Comparison of ENCODE assay signal across 8 mouse cellular contexts in genomic region chr7:19399496-19400280, GRCm38 (mm10). TPM values are rescaled to one million over a fixed set of nuclear protein-coding genes. Genes with fewer than 3 reads are reported as not detected.
DNase-seq lines count a peak whose midpoint lies in the region; ATAC-seq and TF ChIP-seq lines count a peak whose summit lies in the region.

No protein-coding gene starts in this region.

- H3K27ac ChIP-seq in hindbrain, embryonic 12.5 days, result no peak overlapping the region
- H3K27ac ChIP-seq in limb, embryonic 14.5 days (replicated peaks; ENCODE audit: low read depth, low read length), result no peak overlapping the region
- no peak overlapping the region for H3K27ac ChIP-seq in midbrain, embryonic 13.5 days

- peaks cover 12% of the 10 kb centered on the region for H3K36me3 ChIP-seq in hindbrain, embryonic 12.5 days
- H3K36me3 ChIP-seq in limb, embryonic 14.5 days (ENCODE audit: control insufficient read depth, insufficient read depth, low read length), result peaks cover 12% of the 10 kb centered on the region
- peaks cover 13% of the 10 kb centered on the region for H3K36me3 ChIP-seq in midbrain, embryonic 13.5 days

- H3K9me3 ChIP-seq in hindbrain, embryonic 12.5 days (replicated peaks), result no peaks in the 10 kb centered on the region
- peaks cover 6% of the 10 kb centered on the region for H3K9me3 ChIP-seq in limb, embryonic 14.5 days (ENCODE audit: control insufficient read depth, low read length)
- H3K9me3 ChIP-seq in midbrain, embryonic 13.5 days, result no peaks in the 10 kb centered on the region

- H3K9ac ChIP-seq in hindbrain, embryonic 12.5 days, result peak overlapping the region; percentile 4
- H3K9ac ChIP-seq in limb, embryonic 14.5 days (ENCODE audit: low read depth, low read length, severe bottlenecking), result peak overlapping the region; percentile 45; the same call in 1 of the 2 replicates
- peak overlapping the region; percentile 28; the same call in 1 of the 2 replicates for H3K9ac ChIP-seq in midbrain, embryonic 13.5 days (replicated peaks)

- ATAC-seq in hindbrain, embryonic 12.5 days (ENCODE audit: low FRiP score), result no peak
- 0 out of 2 replicates have a peak, but pooled peaks have one; percentile 18 for ATAC-seq in limb, embryonic 14.5 days (ENCODE audit: low FRiP score, low read depth)
- ATAC-seq in midbrain, embryonic 13.5 days, result peak; percentile 21; the same call in 1 of the 2 replicates

- H3K4me3 ChIP-seq in hindbrain, embryonic 12.5 days, result peak overlapping the region; percentile 16
- H3K4me3 ChIP-seq in limb, embryonic 14.5 days (replicated peaks; ENCODE audit: low read length), result peak overlapping the region; percentile 26
- peak overlapping the region; percentile 26 for H3K4me3 ChIP-seq in midbrain, embryonic 13.5 days (replicated peaks)

- peaks cover 57% of the 10 kb centered on the region for H3K27me3 ChIP-seq in hindbrain, embryonic 12.5 days
- H3K27me3 ChIP-seq in limb, embryonic 14.5 days (ENCODE audit: control insufficient read depth, insufficient read depth, low read length), result peaks cover 25% of the 10 kb centered on the region
- H3K27me3 ChIP-seq in midbrain, embryonic 13.5 days, result peaks cover 55% of the 10 kb centered on the region

- no peak for TF ChIP-seq POLR2A in limb, embryonic 14.5 days (IDR thresholded peaks at IDR 0.05; ENCODE audit: borderline replicate concordance, extremely low read depth, insufficient read depth, insufficient read length)

- H3K4me2 ChIP-seq in hindbrain, embryonic 12.5 days (replicated peaks), result peak overlapping the region; percentile 48
- H3K4me2 ChIP-seq in limb, embryonic 14.5 days (replicated peaks; ENCODE audit: low read depth, low read length, severe bottlenecking), result peak overlapping the region; percentile 52
- peak overlapping the region; percentile 50 for H3K4me2 ChIP-seq in midbrain, embryonic 13.5 days (replicated peaks)

- peak; percentile 64 to 67 for DNase-seq in adrenal gland, adult 18-20 months (ENCODE audit: low spot score in 2 of 2)
- DNase-seq in adrenal gland, adult 8-10 months, result no peak
- DNase-seq in embryo, embryonic 9.5 days (ENCODE audit: extremely low spot score), result peak; percentile 54
- DNase-seq in limb, embryonic 14.5 days (ENCODE audit: low spot score), result no peak
- peak; percentile 84 for DNase-seq in thymus, postnatal 4 days
- no peak for DNase-seq in cerebellum, postnatal 25 days

- peaks cover 19% of the 10 kb centered on the region for H3K4me1 ChIP-seq in hindbrain, embryonic 12.5 days
- no peaks in the 10 kb centered on the region; the same call in 1 of the 2 replicates for H3K4me1 ChIP-seq in limb, embryonic 14.5 days (ENCODE audit: control insufficient read depth, insufficient read depth, low read length)
- H3K4me1 ChIP-seq in midbrain, embryonic 13.5 days (replicated peaks), result peaks cover 19% of the 10 kb centered on the region

- WGBS in hindbrain, embryonic 12.5 days, result 3% methylated on average over 27 of the region's 27 CpGs
- WGBS in limb, embryonic 14.5 days, result 2% methylated on average over 27 of the region's 27 CpGs
- 3% methylated on average over 27 of the region's 27 CpGs for WGBS in midbrain, embryonic 13.5 days

RNA-seq across cellular contexts. Expression of gene Klc3, which starts 4.2 kb away (rescaled TPM):
- total RNA-seq in adrenal gland, adult 18-20 months (2021), result 1 to 10 TPM; 1.3 to 3.7 TPM
- 10 to 100 TPM in 1 of 4 experiments, 1 to 10 TPM in 2, under 1 TPM in 1; 0.61 to 13.6 (median 5.5) TPM for total RNA-seq in adrenal gland, adult 8-10 months (2022)
- polyA plus RNA-seq in hindbrain, embryonic 12.5 days (2016; fragmentation: Nextera tagmentation; extraction: Ambion mirVana), result 3.2 and 4.1 TPM in 2 replicates
- 11.5 and 12.8 TPM in 2 replicates for polyA plus RNA-seq in limb, embryonic 14.5 days (2012; rRNA removed)
- 12.5 and 15.2 TPM in 2 replicates for polyA plus RNA-seq in limb, embryonic 14.5 days (2014; fragmentation: Nextera tagmentation; extraction: Ambion mirVana)
- 1.1 and 1.2 TPM in 2 replicates for polyA plus RNA-seq in midbrain, embryonic 13.5 days (2015; fragmentation: Nextera tagmentation; extraction: Ambion mirVana)

RNA-seq across cellular contexts. Expression of gene Ckm, which starts 4.9 kb away (rescaled TPM):
- total RNA-seq in adrenal gland, adult 18-20 months (2021), result 10 to 100 TPM in 1 of 2 experiments, not detected in 1; 14.7 TPM
- not detected for total RNA-seq in adrenal gland, adult 8-10 months (2022)
- 0.23 and 0.34 TPM in 2 replicates for polyA plus RNA-seq in hindbrain, embryonic 12.5 days (2016; fragmentation: Nextera tagmentation; extraction: Ambion mirVana)
- polyA plus RNA-seq in limb, embryonic 14.5 days (2012; rRNA removed), result 89.9 and 125 TPM in 2 replicates
- polyA plus RNA-seq in limb, embryonic 14.5 days (2014; fragmentation: Nextera tagmentation; extraction: Ambion mirVana), result 35.4 and 91.5 TPM in 2 replicates
- 0.07 TPM in 1 of 2 replicates, not detected in the other for polyA plus RNA-seq in midbrain, embryonic 13.5 days (2015; fragmentation: Nextera tagmentation; extraction: Ambion mirVana)

RNA-seq across cellular contexts. Expression of gene Ercc2, which starts 17.9 kb away (rescaled TPM):
- 10 to 100 TPM; 27.1 to 30.9 TPM for total RNA-seq in adrenal gland, adult 18-20 months (2021)
- total RNA-seq in adrenal gland, adult 8-10 months (2022), result 10 to 100 TPM; 31.0 to 44.8 (median 39.2) TPM
- polyA plus RNA-seq in hindbrain, embryonic 12.5 days (2016; fragmentation: Nextera tagmentation; extraction: Ambion mirVana), result 21.3 and 24.6 TPM in 2 replicates
- 58.1 and 73.8 TPM in 2 replicates for polyA plus RNA-seq in limb, embryonic 14.5 days (2012; rRNA removed)
- polyA plus RNA-seq in limb, embryonic 14.5 days (2014; fragmentation: Nextera tagmentation; extraction: Ambion mirVana), result 11.3 and 12.6 TPM in 2 replicates
- polyA plus RNA-seq in midbrain, embryonic 13.5 days (2015; fragmentation: Nextera tagmentation; extraction: Ambion mirVana), result 27.6 and 28.9 TPM in 2 replicates

RNA-seq across cellular contexts. Expression of gene Ppp1r13l, which starts 40.1 kb away (rescaled TPM):
- total RNA-seq in adrenal gland, adult 18-20 months (2021), result 1 to 10 TPM; 5.9 to 6.7 TPM
- 10 to 100 TPM in 1 of 4 experiments, 1 to 10 TPM in 3; 6.4 to 12.5 (median 8.4) TPM for total RNA-seq in adrenal gland, adult 8-10 months (2022)
- 4.7 and 5.5 TPM in 2 replicates for polyA plus RNA-seq in hindbrain, embryonic 12.5 days (2016; fragmentation: Nextera tagmentation; extraction: Ambion mirVana)
- polyA plus RNA-seq in limb, embryonic 14.5 days (2012; rRNA removed), result 33.8 and 39.3 TPM in 2 replicates
- 15.3 and 16.8 TPM in 2 replicates for polyA plus RNA-seq in limb, embryonic 14.5 days (2014; fragmentation: Nextera tagmentation; extraction: Ambion mirVana)
- 1.2 and 2.3 TPM in 2 replicates for polyA plus RNA-seq in midbrain, embryonic 13.5 days (2015; fragmentation: Nextera tagmentation; extraction: Ambion mirVana)

RNA-seq across cellular contexts. Expression of gene Cd3eap, which starts 40.4 kb away (rescaled TPM):
- 10 to 100 TPM; 13.3 to 13.7 TPM for total RNA-seq in adrenal gland, adult 18-20 months (2021)
- 10 to 100 TPM; 12.9 to 15.2 (median 13.5) TPM for total RNA-seq in adrenal gland, adult 8-10 months (2022)
- polyA plus RNA-seq in hindbrain, embryonic 12.5 days (2016; fragmentation: Nextera tagmentation; extraction: Ambion mirVana), result 17.3 and 20.4 TPM in 2 replicates
- polyA plus RNA-seq in limb, embryonic 14.5 days (2012; rRNA removed), result 13.7 and 19.4 TPM in 2 replicates
- polyA plus RNA-seq in limb, embryonic 14.5 days (2014; fragmentation: Nextera tagmentation; extraction: Ambion mirVana), result 25.2 and 28.7 TPM in 2 replicates
- polyA plus RNA-seq in midbrain, embryonic 13.5 days (2015; fragmentation: Nextera tagmentation; extraction: Ambion mirVana), result 19.6 and 20.4 TPM in 2 replicates

Comparison
In these comparisons a context has a peak if more than half of its experiments do, and no peak if none do; other contexts are left out.
1. DNase-seq: peak in adrenal gland, adult 18-20 months (2 of 2), embryo, embryonic 9.5 days (single experiment) and thymus, postnatal 4 days (single experiment); none in adrenal gland, adult 8-10 months (single experiment), limb, embryonic 14.5 days (single experiment) and cerebellum, postnatal 25 days (0 of 2).
2. RNA of gene Ckm, which starts 4.9 kb away (polyA plus RNA-seq): 35.4 to 125 TPM in limb, embryonic 14.5 days; 0.23 to 0.34 TPM in hindbrain, embryonic 12.5 days and 0.07 TPM in midbrain, embryonic 13.5 days; every median in the first group is over 10 times any median in the second.
3. Peak in every context shown above with its lines, with median percentiles within 50 percentile points of each other: H3K4me2 ChIP-seq, H3K4me3 ChIP-seq and H3K9ac ChIP-seq.